Mouse (Mus musculus): ENCODE data around the gene Per2.

GRCm38 (mm10) chr1:91469888-91470419, 10.8 kb upstream of the Per2 start:
- TF ChIP-seq ZC3H11A (IDR thresholded peaks at IDR 0.05; ENCODE audit: borderline replicate concordance, low read depth, low read length) (no peak), HCFC1 (IDR thresholded peaks at IDR 0.05; ENCODE audit: borderline replicate concordance, insufficient read depth, low read length) (no peak)
